Mouse (Mus musculus) ES-E14 (cell line): ENCODE measurements at regions not wholly inside any gene's neighbourhood (a gene's known extent, or its start where the extent isn't known, plus 50 kb on each side); places are given as distances from the start of the nearest gene placed in this dataset.

Source experiments
- DNase-seq: peaks from one replicate; pipeline ENCODE4 v3.0.0-alpha.2; 2013; ENCODE audit warnings: low read depth, low spot score
- H3K27ac ChIP-seq: 2 replicates; pipeline ENCODE4 v1.5.1; 2012; ENCODE audit warnings: low read depth, mild to moderate bottlenecking, low read length, moderate library complexity, mixed read lengths; ENCODE audit not compliant: poor library complexity, insufficient read depth, severe bottlenecking
- H3K36me3 ChIP-seq: 2 replicates; pipeline ENCODE4 v1.6.1; 2012; ENCODE audit warnings: mild to moderate bottlenecking, low read length, moderate library complexity, mixed read lengths; ENCODE audit not compliant: control insufficient read depth, poor library complexity, insufficient read depth, severe bottlenecking
- H3K4me1 ChIP-seq, 2 experiments: fragments of 150-350 bp in 1 of 2; sonication (generic) in 1 of 2; 2 replicates each; pipeline ENCODE4 v1.6.1; 2012; ENCODE audit warnings: low read length in 2 of 2, mild to moderate bottlenecking in 1 of 2, mixed read lengths in 1 of 2; ENCODE audit not compliant: control insufficient read depth in 2 of 2, insufficient read depth in 2 of 2, poor library complexity in 1 of 2
- H3K4me3 ChIP-seq, 2 experiments: fragments of 150-350 bp in 1 of 2; sonication (generic) in 1 of 2; 2 replicates each; pipeline ENCODE4 v1.5.1; 2012; ENCODE audit warnings: low read length in 2 of 2, low read depth in 1 of 2, mild to moderate bottlenecking in 1 of 2, mixed read lengths in 1 of 2; ENCODE audit not compliant: insufficient read depth in 1 of 2, poor library complexity in 1 of 2, severe bottlenecking in 1 of 2
- H3K9ac ChIP-seq: 2 replicates; pipeline ENCODE4 v1.6.1; 2012; ENCODE audit warnings: low read depth, mild to moderate bottlenecking, low read length, mixed read lengths; ENCODE audit not compliant: poor library complexity, insufficient read depth, severe bottlenecking
- H3K9me3 ChIP-seq: fragments of 150-350 bp; sonication (generic); 2 replicates; pipeline ENCODE4 v1.6.1; 2012; ENCODE audit warnings: low read depth, mild to moderate bottlenecking, low read length; ENCODE audit not compliant: control insufficient read depth, insufficient read depth
- CHD2 ChIP-seq: IDR thresholded peaks from 2 replicates; pipeline ENCODE4 v1.6.1; 2014; ENCODE audit warnings: mild to moderate bottlenecking, low read depth, low read length, inconsistent platforms
- HCFC1 ChIP-seq: IDR thresholded peaks from 2 replicates; pipeline ENCODE4 v1.6.1; 2012; ENCODE audit warnings: low read length, inconsistent platforms, borderline replicate concordance; ENCODE audit not compliant: insufficient read depth
- MAFK ChIP-seq: IDR thresholded peaks from 2 replicates; pipeline ENCODE4 v1.6.1; 2014; ENCODE audit warnings: mild to moderate bottlenecking, low read depth, low read length, inconsistent platforms; ENCODE audit not compliant: insufficient read depth
- ZC3H11A ChIP-seq: IDR thresholded peaks from 2 replicates; pipeline ENCODE4 v1.6.1; 2012; ENCODE audit warnings: low read depth, mild to moderate bottlenecking, inconsistent platforms, low read length, borderline replicate concordance
- ZNF384 ChIP-seq: IDR thresholded peaks from 2 replicates; pipeline ENCODE4 v1.6.1; 2012; ENCODE audit warnings: low read depth, low read length, inconsistent platforms
- in situ Hi-C, 2 experiments: fragments of 600-800 bp; cut with MboI; formaldehyde crosslinking; loops; one replicate each; pipeline ENCODE4 v1.15.1; 2025; ENCODE audit warnings: low sequenced_read_pairs in 2 of 2, inconsistent platforms in 1 of 2; ENCODE audit not compliant: unreplicated experiment in 2 of 2

DNA sequence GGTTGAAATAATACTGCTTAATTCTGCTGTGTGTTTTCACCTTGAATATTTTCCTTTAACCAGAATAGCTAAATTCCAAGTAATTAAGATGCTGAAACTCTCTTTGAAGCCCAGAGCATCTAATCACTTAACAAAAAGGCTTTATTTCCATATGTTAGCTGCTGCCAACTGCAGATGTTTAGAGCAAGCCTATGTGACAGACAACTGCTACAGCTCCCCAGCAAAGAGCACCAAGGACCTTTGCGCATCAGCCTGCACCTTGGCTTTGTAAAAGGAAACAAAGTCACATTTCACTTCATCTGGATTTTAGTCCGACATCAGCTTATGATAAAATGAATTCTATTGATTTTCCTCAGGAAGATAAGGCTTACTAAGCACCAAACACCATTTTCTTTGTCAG, 595.4 kb upstream of the Adgrl2 start:
- Histone ChIP-seq H3K27ac (no peak overlapping the region), H3K9me3 (no peaks in the 10 kb centered on the region), H3K36me3 (no peaks in the 10 kb centered on the region), H3K4me1 (no peaks in the 10 kb centered on the region), H3K9ac (no peak overlapping the region), H3K4me3 (no peak overlapping the region)
- DNase-seq: no peak
- in situ Hi-C loops: no loop called here
- no peak for TF ChIP-seq ZC3H11A
- TF ChIP-seq CHD2: no peak
- TF ChIP-seq MAFK: no peak
- no peak for TF ChIP-seq HCFC1
- TF ChIP-seq ZNF384: no peak

DNA sequence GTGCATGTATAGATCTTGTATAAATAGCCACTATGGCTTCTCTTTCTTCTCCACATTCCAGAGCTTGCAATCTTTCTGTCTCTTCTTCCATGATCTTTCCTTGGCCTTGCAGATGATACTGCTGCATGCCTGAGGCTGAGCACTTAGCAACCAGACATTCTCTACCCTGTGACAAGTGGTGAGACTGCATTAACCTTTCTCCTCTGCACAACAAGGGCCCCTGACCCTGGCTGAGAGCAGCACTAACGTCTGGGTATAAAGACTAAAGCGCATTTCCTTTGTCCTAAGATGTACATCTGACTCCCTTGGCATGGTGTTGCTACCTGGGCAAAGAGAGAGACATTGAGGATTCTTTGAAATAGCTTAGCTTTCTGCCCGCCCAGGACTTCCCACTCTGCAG, 590.8 kb upstream of the Adgrl2 start:
- DNase-seq: no peak
- no peak for TF ChIP-seq HCFC1
- no peak for TF ChIP-seq MAFK
- no peak for TF ChIP-seq CHD2
- TF ChIP-seq ZC3H11A: no peak
- TF ChIP-seq ZNF384: no peak
- no peak overlapping the region for H3K27ac ChIP-seq
- H3K9me3 ChIP-seq: no peaks in the 10 kb centered on the region
- no peaks in the 10 kb centered on the region for H3K4me1 ChIP-seq
- H3K9ac ChIP-seq: no peak overlapping the region
- H3K36me3 ChIP-seq: no peaks in the 10 kb centered on the region
- in situ Hi-C loops: no loop called here
- H3K4me3 ChIP-seq: no peak overlapping the region

DNA sequence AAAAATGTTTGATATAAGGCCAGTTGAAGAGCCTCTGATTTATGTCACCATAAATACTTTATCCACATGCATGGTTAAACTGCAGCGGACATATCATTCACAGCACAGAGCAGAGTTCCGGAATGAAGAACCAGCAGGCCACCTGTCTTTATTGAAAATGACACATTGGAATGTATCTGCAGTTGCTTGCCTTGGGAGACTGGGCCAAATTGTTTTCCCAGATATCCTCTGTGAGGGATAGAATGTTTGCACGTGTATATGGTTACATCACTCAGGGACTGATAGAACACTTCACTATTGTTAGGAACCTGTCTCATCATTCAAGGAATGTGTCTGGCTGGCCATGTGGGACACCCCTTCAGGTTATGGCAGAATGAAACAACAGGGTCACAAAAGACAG, 585.3 kb upstream of the Adgrl2 start:
- Histone ChIP-seq H3K9ac (no peak overlapping the region), H3K4me3 (no peak overlapping the region), H3K9me3 (no peaks in the 10 kb centered on the region), H3K36me3 (no peaks in the 10 kb centered on the region), H3K4me1 (no peaks in the 10 kb centered on the region), H3K27ac (no peak overlapping the region)
- TF ChIP-seq CHD2: no peak
- no peak for TF ChIP-seq ZNF384
- TF ChIP-seq MAFK: no peak
- no peak for TF ChIP-seq ZC3H11A
- no peak for TF ChIP-seq HCFC1
- DNase-seq: no peak
- in situ Hi-C loops: no loop called here

DNA sequence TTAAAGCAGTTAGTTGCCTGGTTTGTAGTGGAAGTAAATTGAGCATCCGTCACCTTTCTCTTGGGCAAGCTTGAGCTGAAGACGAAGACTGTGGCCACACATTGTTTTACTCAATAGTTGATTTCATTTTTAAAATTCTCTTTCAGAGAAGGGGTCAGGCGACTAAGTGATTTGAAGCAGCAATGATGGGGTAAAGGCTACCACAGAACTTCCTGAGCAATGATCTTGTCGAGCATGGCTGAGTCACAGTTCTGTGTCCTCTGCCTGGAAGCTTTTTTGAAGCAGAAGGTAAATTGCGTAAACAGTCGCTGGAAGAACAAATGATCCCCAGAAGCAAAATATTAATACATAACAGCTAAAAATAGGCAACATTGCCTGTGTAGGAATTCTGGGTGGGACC, 576.5 kb upstream of the Adgrl2 start:
- Histone ChIP-seq H3K36me3 (no peaks in the 10 kb centered on the region), H3K4me3 (no peak overlapping the region), H3K27ac (no peak overlapping the region), H3K9me3 (no peaks in the 10 kb centered on the region), H3K4me1 (no peaks in the 10 kb centered on the region), H3K9ac (no peak overlapping the region)
- in situ Hi-C loops: no loop called here
- TF ChIP-seq ZC3H11A (no peak), CHD2 (no peak), ZNF384 (no peak), HCFC1 (no peak), MAFK (no peak)
- DNase-seq: no peak

DNA sequence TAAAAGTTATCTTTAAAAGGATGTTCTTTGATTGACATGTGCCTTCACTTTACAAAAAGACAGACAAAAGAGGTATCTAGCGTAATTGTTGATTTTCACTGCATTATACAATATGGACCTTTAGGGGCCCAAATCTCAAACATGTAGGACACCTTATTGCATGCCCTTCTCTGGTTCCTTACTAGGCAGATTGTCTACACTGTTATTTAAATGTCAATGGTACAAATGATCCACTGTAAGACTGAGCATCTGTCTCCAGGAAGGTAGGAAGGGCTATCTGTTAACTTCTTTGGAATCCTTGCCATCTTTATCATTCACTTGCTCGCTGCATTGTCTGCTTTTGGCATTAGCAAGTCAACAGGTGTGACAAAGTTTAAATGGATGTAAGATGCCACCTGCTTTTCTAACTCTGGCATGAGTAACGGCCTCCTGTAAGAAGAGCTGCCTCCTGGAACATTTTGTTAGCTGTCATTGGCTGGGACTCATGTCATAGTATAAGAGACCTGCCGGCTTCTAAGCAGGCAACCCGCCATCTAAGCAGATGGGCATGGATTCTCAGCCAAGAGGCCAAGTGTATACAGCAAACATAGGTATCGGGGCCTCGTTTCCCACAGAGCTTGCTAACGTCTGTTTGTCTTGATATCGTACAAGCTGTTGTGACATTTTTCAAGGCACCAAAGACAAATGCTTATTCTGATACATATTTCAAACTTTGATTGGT, 560.0 kb upstream of the Adgrl2 start:
- Histone ChIP-seq H3K4me1 (no peaks in the 10 kb centered on the region), H3K4me3 (no peak overlapping the region), H3K36me3 (no peaks in the 10 kb centered on the region), H3K9ac (no peak overlapping the region), H3K27ac (no peak overlapping the region), H3K9me3 (no peaks in the 10 kb centered on the region)
- no peak for TF ChIP-seq ZC3H11A
- in situ Hi-C loops: no loop called here
- no peak for DNase-seq
